Mouse (Mus musculus) CH12.LX (cell line): ENCODE results near the gene Kntc1. TPM values are rescaled to one million over a fixed set of nuclear protein-coding genes. Genes with fewer than 3 reads are reported as not detected.

Experiments
- DNase-seq: peaks from one replicate; pipeline ENCODE4 v3.0.0-alpha.2; 2013; ENCODE audit errors: extremely low read depth
- H3K27ac ChIP-seq: 2 replicates; pipeline ENCODE4 v1.5.1; 2012; ENCODE audit warnings: low read depth, mild to moderate bottlenecking, control low read depth, moderate library complexity; ENCODE audit not compliant: insufficient read depth
- H3K27me3 ChIP-seq: replicated peaks from 2 replicates; pipeline ENCODE3; 2012; ENCODE audit warnings: inconsistent platforms
- H3K36me3 ChIP-seq, 2 experiments: replicated peaks in 1 of 2; 2 replicates each; pipeline versions ENCODE3 to v1.6.1; 2012; ENCODE audit warnings: inconsistent platforms in 1 of 2, low read length in 1 of 2, mild to moderate bottlenecking in 1 of 2, mixed read lengths in 1 of 2, moderate library complexity in 1 of 2; ENCODE audit not compliant: control insufficient read depth in 1 of 2, insufficient read depth in 1 of 2
- H3K4me1 ChIP-seq, 2 experiments: 2 replicates each; pipeline ENCODE4 v1.6.1; 2012; ENCODE audit warnings: inconsistent platforms in 1 of 2, moderate library complexity in 1 of 2; ENCODE audit not compliant: insufficient read depth in 2 of 2, control insufficient read depth in 1 of 2
- H3K4me2 ChIP-seq: 2 replicates; pipeline ENCODE4 v1.6.1; 2012; ENCODE audit warnings: low read depth, mild to moderate bottlenecking, control low read depth; ENCODE audit not compliant: poor library complexity, insufficient read depth, severe bottlenecking
- H3K4me3 ChIP-seq, 3 experiments: fragments of 150-350 bp in 1 of 3; sonication (generic) in 1 of 3; replicated peaks in 1 of 3; 2 replicates each; pipeline versions ENCODE3 to v1.5.1; 2011 to 2012; ENCODE audit warnings: low read depth in 2 of 3, low read length in 2 of 3, mild to moderate bottlenecking in 2 of 3, moderate library complexity in 2 of 3, control low read depth in 1 of 3, improper control_type of control experiment in 1 of 3, inconsistent platforms in 1 of 3, mixed read lengths in 1 of 3; ENCODE audit not compliant: poor library complexity in 1 of 3
- H3K79me2 ChIP-seq: replicated peaks from 2 replicates; pipeline ENCODE4 v1.6.1; 2012; ENCODE audit warnings: mild to moderate bottlenecking, moderate library complexity; ENCODE audit not compliant: control insufficient read depth, poor library complexity, insufficient read depth, severe bottlenecking; ENCODE audit errors: extremely low read depth
- H3K9ac ChIP-seq: 2 replicates; pipeline ENCODE4 v1.6.1; 2012; ENCODE audit warnings: low read depth, mild to moderate bottlenecking, control low read depth, moderate library complexity; ENCODE audit not compliant: insufficient read depth
- H3K9me3 ChIP-seq: replicated peaks from 2 replicates; pipeline ENCODE3; 2012; ENCODE audit warnings: low read length, inconsistent platforms, mixed read lengths
- BHLHE40 ChIP-seq: IDR thresholded peaks from 2 replicates; pipeline ENCODE4 v1.6.1; 2011; ENCODE audit warnings: mild to moderate bottlenecking, low read depth, low read length, improper control_type of control experiment
- CHD1 ChIP-seq: IDR thresholded peaks from 2 replicates; pipeline ENCODE4 v1.6.1; 2012; ENCODE audit warnings: low read depth, low read length, improper control_type of control experiment, inconsistent platforms
- CHD2 ChIP-seq: IDR thresholded peaks from 2 replicates; pipeline ENCODE4 v1.6.1; 2011; ENCODE audit warnings: low read length, improper control_type of control experiment
- CTCF ChIP-seq, 2 experiments: IDR thresholded peaks in 1 of 2; conservative IDR thresholded peaks in 1 of 2; 2 replicates each; pipeline ENCODE4 v1.5.1; 2011 to 2012; ENCODE audit warnings: low read depth in 2 of 2, low read length in 2 of 2, improper control_type of control experiment in 1 of 2, inconsistent platforms in 1 of 2, mild to moderate bottlenecking in 1 of 2, moderate library complexity in 1 of 2
- E2F4 ChIP-seq: IDR thresholded peaks from 2 replicates; pipeline ENCODE4 v1.6.1; 2011; ENCODE audit warnings: low read depth, low read length, improper control_type of control experiment; ENCODE audit not compliant: insufficient replicate concordance
- ELF1 ChIP-seq: IDR thresholded peaks from 2 replicates; pipeline ENCODE4 v1.6.1; 2014; ENCODE audit warnings: low read depth, mild to moderate bottlenecking, inconsistent platforms, low read length, improper control_type of control experiment
- EP300 ChIP-seq: IDR thresholded peaks from 2 replicates; pipeline ENCODE4 v1.6.1; 2011; ENCODE audit warnings: low read length, improper control_type of control experiment
- ETS1 ChIP-seq: conservative IDR thresholded peaks from 2 replicates; pipeline ENCODE4 v1.6.1; 2012; ENCODE audit warnings: low read depth, mild to moderate bottlenecking, inconsistent platforms, low read length, improper control_type of control experiment, moderate library complexity
- GABPA ChIP-seq: IDR thresholded peaks from 2 replicates; pipeline ENCODE4 v1.6.1; 2012; ENCODE audit warnings: low read depth, low read length, improper control_type of control experiment, inconsistent platforms; ENCODE audit not compliant: insufficient replicate concordance
- HCFC1 ChIP-seq: IDR thresholded peaks from 2 replicates; pipeline ENCODE4 v1.6.1; 2012; ENCODE audit warnings: low read depth, mild to moderate bottlenecking, inconsistent platforms, low read length, improper control_type of control experiment
- IRF4 ChIP-seq: IDR thresholded peaks from 2 replicates; pipeline ENCODE4 v1.6.1; 2014; ENCODE audit warnings: low read depth, mild to moderate bottlenecking, inconsistent platforms, low read length, improper control_type of control experiment
- JUN ChIP-seq: IDR thresholded peaks from 2 replicates; pipeline ENCODE4 v1.6.1; 2011; ENCODE audit warnings: low read depth, mild to moderate bottlenecking, low read length, improper control_type of control experiment, moderate library complexity; ENCODE audit not compliant: insufficient read depth
- JUND ChIP-seq: conservative IDR thresholded peaks from 2 replicates; pipeline ENCODE4 v1.6.1; 2011; ENCODE audit warnings: low read depth, low read length, improper control_type of control experiment
- KAT2A ChIP-seq: IDR thresholded peaks from 2 replicates; pipeline ENCODE4 v1.6.1; 2012; ENCODE audit warnings: low read length, improper control_type of control experiment, inconsistent platforms; ENCODE audit not compliant: insufficient replicate concordance
- MAFK ChIP-seq: IDR thresholded peaks from 2 replicates; pipeline ENCODE4 v1.6.1; 2011; ENCODE audit warnings: low read length, improper control_type of control experiment; ENCODE audit not compliant: insufficient replicate concordance
- MAX ChIP-seq: IDR thresholded peaks from 2 replicates; pipeline ENCODE4 v1.6.1; 2011; ENCODE audit warnings: low read length, improper control_type of control experiment
- MAZ ChIP-seq: IDR thresholded peaks from 2 replicates; pipeline ENCODE4 v1.6.1; 2012; ENCODE audit warnings: low read depth, mild to moderate bottlenecking, inconsistent platforms, low read length, improper control_type of control experiment, moderate library complexity
- MEF2A ChIP-seq: IDR thresholded peaks from 2 replicates; pipeline ENCODE4 v1.6.1; 2014; ENCODE audit warnings: low read depth, mild to moderate bottlenecking, inconsistent platforms, low read length, improper control_type of control experiment, borderline replicate concordance
- MXI1 ChIP-seq: IDR thresholded peaks from 2 replicates; pipeline ENCODE4 v1.6.1; 2011; ENCODE audit warnings: mild to moderate bottlenecking, low read depth, low read length, improper control_type of control experiment
- MYC ChIP-seq: IDR thresholded peaks from 2 replicates; pipeline ENCODE4 v1.6.1; 2011; ENCODE audit warnings: low read depth, mild to moderate bottlenecking, improper control_type of control experiment, low read length
- NELFE ChIP-seq: IDR thresholded peaks from 2 replicates; pipeline ENCODE4 v1.6.1; 2011; ENCODE audit warnings: low read depth, low read length, improper control_type of control experiment
- NRF1 ChIP-seq: IDR thresholded peaks from 2 replicates; pipeline ENCODE4 v1.6.1; 2014; ENCODE audit warnings: low read depth, mild to moderate bottlenecking, inconsistent platforms, low read length, improper control_type of control experiment, moderate library complexity
- PAX5 ChIP-seq: IDR thresholded peaks from 2 replicates; pipeline ENCODE4 v1.6.1; 2012; ENCODE audit warnings: low read length, inconsistent platforms, mixed read lengths
- POLR2A ChIP-seq: IDR thresholded peaks from 2 replicates; pipeline ENCODE4 v1.6.1; 2011; ENCODE audit warnings: low read depth, mild to moderate bottlenecking, improper control_type of control experiment, low read length
- POLR2AphosphoS2 ChIP-seq: IDR thresholded peaks from 2 replicates; pipeline ENCODE4 v1.6.1; 2011; ENCODE audit warnings: low read depth, low read length, improper control_type of control experiment
- RAD21 ChIP-seq: IDR thresholded peaks from 2 replicates; pipeline ENCODE4 v1.6.1; 2011; ENCODE audit warnings: low read depth, mild to moderate bottlenecking, low read length, improper control_type of control experiment, moderate library complexity
- RCOR1 ChIP-seq: conservative IDR thresholded peaks from 2 replicates; pipeline ENCODE4 v1.6.1; 2012; ENCODE audit warnings: low read depth, mild to moderate bottlenecking, inconsistent platforms, low read length, improper control_type of control experiment
- SIN3A ChIP-seq: IDR thresholded peaks from 2 replicates; pipeline ENCODE4 v1.6.1; 2012; ENCODE audit warnings: low read length, improper control_type of control experiment, inconsistent platforms
- SMC3 ChIP-seq: IDR thresholded peaks from 2 replicates; pipeline ENCODE4 v1.6.1; 2011; ENCODE audit warnings: low read depth, low read length, improper control_type of control experiment
- TBP ChIP-seq: conservative IDR thresholded peaks from 2 replicates; pipeline ENCODE4 v1.6.1; 2011; ENCODE audit warnings: low read depth, low read length, improper control_type of control experiment
- TCF12 ChIP-seq: IDR thresholded peaks from 2 replicates; pipeline ENCODE4 v1.6.1; 2014; ENCODE audit warnings: low read depth, mild to moderate bottlenecking, inconsistent platforms, low read length, improper control_type of control experiment
- UBTF ChIP-seq: IDR thresholded peaks from 2 replicates; pipeline ENCODE4 v1.6.1; 2012; ENCODE audit warnings: low read depth, mild to moderate bottlenecking, inconsistent platforms, low read length, improper control_type of control experiment, moderate library complexity
- USF1 ChIP-seq: IDR thresholded peaks from 2 replicates; pipeline ENCODE4 v1.6.1; 2014; ENCODE audit warnings: low read depth, mild to moderate bottlenecking, inconsistent platforms, low read length, improper control_type of control experiment
- USF2 ChIP-seq: conservative IDR thresholded peaks from 2 replicates; pipeline ENCODE4 v1.6.1; 2011; ENCODE audit warnings: low read depth, low read length, improper control_type of control experiment
- ZC3H11A ChIP-seq: IDR thresholded peaks from 2 replicates; pipeline ENCODE4 v1.6.1; 2012; ENCODE audit warnings: low read depth, mild to moderate bottlenecking, inconsistent platforms, low read length, improper control_type of control experiment
- ZKSCAN1 ChIP-seq: IDR thresholded peaks from 2 replicates; pipeline ENCODE4 v1.6.1; 2012; ENCODE audit warnings: low read depth, inconsistent platforms, low read length, improper control_type of control experiment, borderline replicate concordance
- ZMIZ1 ChIP-seq: IDR thresholded peaks from 2 replicates; pipeline ENCODE4 v1.6.1; 2012; ENCODE audit warnings: low read depth, mild to moderate bottlenecking, inconsistent platforms, low read length, improper control_type of control experiment
- ZNF384 ChIP-seq: IDR thresholded peaks from 2 replicates; pipeline ENCODE4 v1.6.1; 2012; ENCODE audit warnings: low read depth, low read length, improper control_type of control experiment, inconsistent platforms
- dilution Hi-C: fragments of 300-500 bp; cut with MboI; formaldehyde crosslinking; loops from 2 replicates; pipeline ENCODE4 v1.14.3; 2020; ENCODE audit warnings: low sequenced_read_pairs; ENCODE audit not compliant: extremely low pct_unique_long_range_greater_than_20kb, extremely low pct_ligation_motif_present
- in situ Hi-C: fragments of 300-500 bp; cut with MboI; formaldehyde crosslinking; loops from 3 replicates; pipeline ENCODE4 v1.14.3; 2019; ENCODE audit warnings: low sequenced_read_pairs, low pct_ligation_motif_present, low pct_unique_long_range_greater_than_20kb, mixed read lengths
- polyA plus RNA-seq: library from polyadenylated mRNA; unstranded; fragments of >175 nt; gene quantifications from 2 replicates; pipeline ENCODE4 v1.2.1, GENCODE M21; 2012; ENCODE audit warnings: low read depth; ENCODE audit not compliant: insufficient read length
- total RNA-seq, 2 experiments: library from RNA; depleted of rRNA; stranded (reverse); fragments of 300-350 nt in 1 of 2; fragments of >200 nt in 1 of 2; gene quantifications; 2 replicates each; pipeline ENCODE4 v1.2.3; 2012 to 2014

Gene Kntc1
- total and polyA plus RNA-seq, 3 experiments = 30.4 to 37.4 (median 30.5) TPM

DNA sequence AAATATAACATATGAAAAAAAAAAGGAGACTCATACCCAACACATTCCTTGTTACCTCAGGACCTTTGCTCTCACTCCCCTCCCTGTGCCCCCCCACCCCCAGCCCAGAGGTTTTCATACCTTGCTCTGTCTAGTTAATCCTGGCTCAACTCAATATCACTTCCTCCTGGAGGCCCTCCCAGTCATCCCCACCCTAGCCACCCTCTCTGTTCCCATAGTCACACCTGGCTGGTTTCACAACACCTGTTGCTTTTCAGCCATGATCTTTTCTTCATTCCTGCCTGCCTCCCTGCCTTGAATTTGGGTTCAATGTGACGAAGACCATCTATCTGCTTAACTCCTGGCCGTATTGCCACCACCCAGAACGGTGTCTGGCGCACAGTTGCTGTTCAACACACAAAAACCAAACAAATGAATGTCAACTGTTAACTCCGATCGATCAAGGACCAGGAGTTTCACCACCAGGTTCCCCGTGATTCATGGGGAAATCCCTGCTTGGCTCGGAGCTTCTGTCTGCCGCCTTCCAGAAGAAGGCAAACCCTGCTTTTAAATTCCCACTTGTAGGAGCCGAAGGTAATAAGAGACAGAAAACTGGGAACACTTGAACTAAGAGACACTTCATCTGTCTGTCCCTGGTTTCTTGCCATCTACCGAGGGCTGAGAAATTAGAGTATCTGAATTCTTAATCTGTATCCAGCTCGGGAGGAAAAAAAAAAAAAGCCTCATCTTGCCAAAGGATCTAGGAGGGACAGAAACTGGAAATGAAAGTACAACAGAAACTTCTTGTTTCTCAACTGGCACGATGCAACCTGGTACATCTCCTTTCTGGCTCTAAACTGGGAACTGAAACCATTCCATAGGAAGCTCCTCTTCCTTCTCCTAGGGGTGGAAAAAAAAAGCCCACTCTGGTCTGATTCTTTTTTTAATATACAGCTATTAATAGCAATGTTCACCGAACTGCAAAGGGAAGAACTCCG is 113.1 kb downstream of the Kntc1 start:
- in situ Hi-C loops = loop anchor here (5.0 kb wide), 1 partner anchor 50 kb away; no protein-coding TSS in a partner anchor
- no peaks in the 10 kb centered on the region for H3K9me3 ChIP-seq

GRCm38 (mm10) chr5:123863934-123864333 is 114.4 kb downstream of the Kntc1 start:
- H3K9ac ChIP-seq = no peak overlapping the region
- H3K4me2 ChIP-seq = peak overlapping the region; percentile 10; the same call in 1 of the 2 replicates
- DNase-seq = no peak
- H3K27ac ChIP-seq = no peak overlapping the region
- in situ Hi-C loops = loop anchor here (5.0 kb wide), 1 partner anchor 48 kb away; no protein-coding TSS in a partner anchor
- H3K4me3 ChIP-seq = no peak overlapping the region
- no peaks in the 10 kb centered on the region for H3K9me3 ChIP-seq
- dilution Hi-C loops = no loop called here
- no peaks in the 10 kb centered on the region for H3K27me3 ChIP-seq
- H3K4me1 ChIP-seq = peaks cover 14 to 23% of the 10 kb centered on the region in 2 experiments
- no peaks in the 10 kb centered on the region for H3K79me2 ChIP-seq
- no peaks in the 10 kb centered on the region for H3K36me3 ChIP-seq
- TF ChIP-seq SMC3 (no peak), MEF2A (no peak), KAT2A (no peak), ELF1 (no peak), IRF4 (peak; percentile 60), EP300 (peak; percentile 69)
- TF ChIP-seq, all 38 proteins: peak for 2

More for the DNA sequence above, 113.1 kb downstream of the Kntc1 start:
- Histone ChIP-seq H3K27me3 (no peaks in the 10 kb centered on the region), H3K79me2 (no peaks in the 10 kb centered on the region), H3K4me1 (peaks cover 14 to 29% of the 10 kb centered on the region in 2 experiments), H3K27ac (no peak overlapping the region), H3K4me3 (peak overlapping the region; percentile 17 to 37 (median 31)), H3K9ac (peak overlapping the region; percentile 54; the same call in 1 of the 2 replicates), H3K36me3 (no peaks in the 10 kb centered on the region), H3K4me2 (peak overlapping the region; percentile 96)
- peak; percentile 30 for DNase-seq
- dilution Hi-C loops = no loop called here
- TF ChIP-seq SMC3 = no peak
- no peak for TF ChIP-seq JUND
- no peak for TF ChIP-seq ELF1
- TF ChIP-seq MXI1 = 0 out of 2 replicates have a peak, but pooled peaks have one; percentile 30
- no peak for TF ChIP-seq ZC3H11A
- no peak for TF ChIP-seq ZKSCAN1
- TF ChIP-seq CHD2 = peak; percentile 75
- peak; percentile 91 for TF ChIP-seq IRF4
- TF ChIP-seq E2F4 = no peak
- no peak for TF ChIP-seq KAT2A
- TF ChIP-seq USF2 = 0 out of 2 replicates have a peak, but pooled peaks have one; percentile 3
- TF ChIP-seq TCF12 = no peak
- TF ChIP-seq EP300 = peak; percentile 92
- no peak for TF ChIP-seq NRF1
- TF ChIP-seq ETS1 = peak; percentile 42
- TF ChIP-seq ZNF384 = peak; percentile 91
- TF ChIP-seq MAZ = no peak
- no peak for TF ChIP-seq UBTF
- 0 out of 2 replicates have a peak, but pooled peaks have one; percentile 22 for TF ChIP-seq TBP
- TF ChIP-seq PAX5 = no peak
- TF ChIP-seq RAD21 = no peak
- no peak for TF ChIP-seq POLR2A
- no peak for TF ChIP-seq MAFK
- no peak for TF ChIP-seq MAX
- no peak; the same call in 1 of the 2 replicates for TF ChIP-seq CHD1
- TF ChIP-seq SIN3A = peak; percentile 73
- peak; percentile 91 for TF ChIP-seq RCOR1
- no peak for TF ChIP-seq HCFC1
- no peak for TF ChIP-seq POLR2AphosphoS2
- TF ChIP-seq CTCF (conservative IDR thresholded peaks at IDR 0.05 in 1 of 2, IDR thresholded peaks at IDR 0.05 in 1 of 2; ENCODE audit: low read depth in 2 of 2, low read length in 2 of 2) = no peak
- peak; percentile 56; the same call in 1 of the 2 replicates for TF ChIP-seq MEF2A
- TF ChIP-seq USF1 = no peak
- no peak for TF ChIP-seq JUN
- TF ChIP-seq MYC = no peak
- TF ChIP-seq GABPA = no peak
- TF ChIP-seq NELFE = no peak
- no peak for TF ChIP-seq ZMIZ1
- peak; percentile 49; the same call in 1 of the 2 replicates for TF ChIP-seq BHLHE40
